Mouse (Mus musculus) kidney, postnatal 0 days (tissue): Measurements from ENCODE around the gene Col17a1. TPM values are rescaled to one million over a fixed set of nuclear protein-coding genes. Genes with fewer than 3 reads are reported as not detected.

Source experiments
- ATAC-seq: fragments of 200-750 bp; cut with Nextera tagmentation; replicated peaks from 2 replicates; pipeline ENCODE4 v1.8.0; 2017; ENCODE audit warnings: low read depth, moderate number of reproducible peaks, moderate TSS enrichment, moderate library complexity; ENCODE audit not compliant: low FRiP score
- DNase-seq: peaks from one replicate; pipeline ENCODE4 v3.0.0-alpha.2; 2016; ENCODE audit warnings: low spot score
- H3K27ac ChIP-seq: fragments of 300-500 bp; sonication (generic); 2 replicates; pipeline ENCODE4 v1.5.1; 2014; ENCODE audit warnings: mild to moderate bottlenecking
- H3K27me3 ChIP-seq: fragments of 300-500 bp; sonication (generic); 2 replicates; pipeline ENCODE4 v1.6.1; 2014; ENCODE audit warnings: low read length, mixed read lengths; ENCODE audit not compliant: insufficient read depth
- H3K36me3 ChIP-seq: fragments of 300-500 bp; sonication (generic); 2 replicates; pipeline ENCODE4 v1.6.1; 2014; ENCODE audit warnings: low read length, mixed read lengths; ENCODE audit not compliant: insufficient read depth
- H3K4me1 ChIP-seq: fragments of 300-500 bp; sonication (generic); replicated peaks from 2 replicates; pipeline ENCODE4 v1.6.1; 2014; ENCODE audit warnings: antibody characterized with exemption, low read length, mixed read lengths; ENCODE audit not compliant: insufficient read depth
- H3K4me2 ChIP-seq: fragments of 300-500 bp; sonication (generic); 2 replicates; pipeline ENCODE4 v1.6.1; 2014; ENCODE audit warnings: mild to moderate bottlenecking, low read length, moderate library complexity, mixed read lengths
- H3K4me3 ChIP-seq: fragments of 300-500 bp; sonication (generic); replicated peaks from 2 replicates; pipeline ENCODE4 v1.5.1; 2014; ENCODE audit warnings: low read depth, low read length
- H3K9ac ChIP-seq: fragments of 300-500 bp; sonication (generic); 2 replicates; pipeline ENCODE4 v1.6.1; 2014; ENCODE audit warnings: low read depth, low read length
- H3K9me3 ChIP-seq: fragments of 300-500 bp; sonication (generic); replicated peaks from 2 replicates; pipeline ENCODE4 v1.6.1; 2016; ENCODE audit warnings: low read length, inconsistent platforms, mixed read lengths
- CTCF ChIP-seq: IDR thresholded peaks from 2 replicates; pipeline ENCODE4 v1.5.1; 2016; ENCODE audit warnings: antibody characterized with exemption, low read depth, mild to moderate bottlenecking, moderate library complexity
- WGBS: fragments of 180-500 bp; shearing (Covaris S2); extraction: QIAGEN DNeasy Blood & Tissue Kit; methylation state at CpG from one replicate; pipeline ENCODE4 v1.1.7; 2014; 5-methylcytosine and 5-hydroxymethylcytosine counted together
- polyA plus RNA-seq: library from polyadenylated mRNA; unstranded; fragments of >200 nt; fragmentation: Nextera tagmentation; extraction: Ambion mirVana; gene quantifications from 2 replicates; pipeline ENCODE4 v1.2.1, GENCODE M21; 2015

The Col17a1 gene
- polyA plus RNA-seq, 1 experiment from 2014 or later: 0.43 TPM

GRCm38 (mm10) chr19:47722471-47722870 lies 30.6 kb upstream of the Col17a1 start:
- Histone ChIP-seq H3K4me1 (no peaks in the 10 kb centered on the region), H3K36me3 (no peaks in the 10 kb centered on the region), H3K27ac (no peak overlapping the region), H3K9ac (no peak overlapping the region), H3K27me3 (no peaks in the 10 kb centered on the region), H3K9me3 (no peaks in the 10 kb centered on the region), H3K4me3 (no peak overlapping the region), H3K4me2 (no peak overlapping the region)
- ATAC-seq: no peak
- no peak for TF ChIP-seq CTCF
- DNase-seq: no peak
- WGBS: 23% methylated on average over 6 of the region's 6 CpGs

DNA sequence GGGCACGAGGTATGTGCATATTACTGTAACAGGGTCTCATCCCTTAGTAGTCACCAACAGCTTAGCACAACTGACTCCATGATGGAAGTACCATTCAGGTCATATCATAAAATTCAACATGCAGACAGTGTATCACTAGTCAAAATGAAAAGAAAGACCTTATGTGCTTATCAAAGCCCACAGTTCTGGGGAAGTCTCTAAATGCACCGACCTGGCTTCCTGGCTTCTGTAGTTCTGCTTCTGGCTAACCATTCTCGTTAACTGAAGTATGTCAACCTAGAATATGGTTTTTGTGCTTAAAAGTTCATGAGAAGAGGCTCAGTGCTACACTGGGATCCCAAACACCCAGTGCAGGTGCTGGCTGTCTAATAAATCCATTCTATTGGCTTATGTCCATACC lies 27.3 kb upstream of the Col17a1 start:
- WGBS: 79% methylated on average over 3 of the region's 3 CpGs
- no peak overlapping the region for H3K27ac ChIP-seq
- H3K36me3 ChIP-seq: no peaks in the 10 kb centered on the region
- no peak for ATAC-seq
- H3K9me3 ChIP-seq: no peaks in the 10 kb centered on the region
- TF ChIP-seq CTCF: no peak
- H3K4me3 ChIP-seq: no peak overlapping the region
- H3K9ac ChIP-seq: no peak overlapping the region
- H3K27me3 ChIP-seq: no peaks in the 10 kb centered on the region
- H3K4me1 ChIP-seq: no peaks in the 10 kb centered on the region
- no peak for DNase-seq
- H3K4me2 ChIP-seq: no peak overlapping the region

DNA sequence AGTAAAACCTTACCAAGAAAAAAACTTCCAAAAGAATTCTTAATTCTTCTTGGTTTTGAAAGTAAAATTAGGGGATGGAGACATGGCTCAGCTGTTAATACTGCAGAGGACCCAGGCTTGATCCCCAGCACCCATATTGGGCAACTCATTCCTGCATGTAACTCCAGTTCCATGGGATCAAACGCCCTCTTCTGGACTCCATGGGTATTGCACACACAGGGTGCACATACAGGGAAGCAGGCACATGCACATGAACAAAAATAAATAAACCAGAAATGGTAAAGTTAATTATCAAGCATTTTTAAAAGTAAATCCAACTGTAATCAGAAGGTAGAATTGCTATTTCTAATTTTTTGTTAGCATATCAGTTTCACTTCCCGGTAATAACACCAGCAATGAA lies 24.2 kb upstream of the Col17a1 start:
- no peak overlapping the region for H3K4me2 ChIP-seq
- DNase-seq (no peak), ATAC-seq (no peak)
- no peaks in the 10 kb centered on the region for H3K27me3 ChIP-seq
- no peak overlapping the region for H3K27ac ChIP-seq
- no peak overlapping the region for H3K4me3 ChIP-seq
- H3K4me1 ChIP-seq: no peaks in the 10 kb centered on the region
- 71% methylated on average over 2 of the region's 2 CpGs for WGBS
- no peaks in the 10 kb centered on the region for H3K9me3 ChIP-seq
- H3K36me3 ChIP-seq: no peaks in the 10 kb centered on the region
- peak; percentile 29; the same call in 1 of the 2 replicates for TF ChIP-seq CTCF
- no peak overlapping the region for H3K9ac ChIP-seq

DNA sequence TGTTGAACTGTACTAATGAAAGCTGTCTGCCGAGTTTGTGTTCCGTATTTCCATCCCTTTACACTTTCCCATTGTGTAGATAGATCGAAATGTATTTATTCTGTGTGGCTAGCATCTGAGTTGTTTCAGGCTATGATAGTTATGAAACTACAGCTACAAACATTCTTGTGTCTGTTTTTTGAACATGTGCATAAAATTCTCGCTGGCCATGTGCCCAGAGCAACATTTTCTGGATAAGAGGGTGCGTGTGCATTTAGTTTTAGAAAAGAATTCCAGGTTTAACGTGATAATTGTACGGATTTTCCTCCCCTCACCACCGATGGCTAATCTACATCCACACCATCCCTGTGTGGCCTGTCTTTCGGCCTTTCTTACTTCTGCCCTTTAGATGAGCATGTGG lies 21.6 kb upstream of the Col17a1 start:
- no peaks in the 10 kb centered on the region for H3K27me3 ChIP-seq
- no peak overlapping the region for H3K4me3 ChIP-seq
- peak; percentile 24 for DNase-seq
- no peaks in the 10 kb centered on the region for H3K4me1 ChIP-seq
- H3K9ac ChIP-seq: no peak overlapping the region
- 63% methylated on average over 9 of the region's 9 CpGs for WGBS
- H3K9me3 ChIP-seq: no peaks in the 10 kb centered on the region
- H3K36me3 ChIP-seq: no peaks in the 10 kb centered on the region
- no peak for ATAC-seq
- no peak overlapping the region for H3K4me2 ChIP-seq
- H3K27ac ChIP-seq: no peak overlapping the region
- TF ChIP-seq CTCF: no peak

- H3K9ac ChIP-seq: no peak overlapping the region
- no peak for ATAC-seq
- no peak for DNase-seq
- WGBS: 76% methylated on average over 4 of the region's 4 CpGs
- no peaks in the 10 kb centered on the region for H3K27me3 ChIP-seq
- no peaks in the 10 kb centered on the region for H3K36me3 ChIP-seq
- no peak overlapping the region for H3K27ac ChIP-seq
- H3K9me3 ChIP-seq: no peaks in the 10 kb centered on the region
- H3K4me1 ChIP-seq: no peaks in the 10 kb centered on the region
- no peak for TF ChIP-seq CTCF
- no peak overlapping the region for H3K4me2 ChIP-seq
- no peak overlapping the region for H3K4me3 ChIP-seq
Observed at GRCm38 (mm10) chr19:47710376-47710775, 18.5 kb upstream of the Col17a1 start.

- no peaks in the 10 kb centered on the region for H3K36me3 ChIP-seq
- WGBS: 92% methylated on average over 8 of the region's 8 CpGs
- DNase-seq: no peak
- no peak overlapping the region for H3K4me2 ChIP-seq
- no peaks in the 10 kb centered on the region for H3K27me3 ChIP-seq
- H3K27ac ChIP-seq: no peak overlapping the region
- no peak for TF ChIP-seq CTCF
- no peak for ATAC-seq
- no peak overlapping the region for H3K9ac ChIP-seq
- H3K4me1 ChIP-seq: no peaks in the 10 kb centered on the region
- no peaks in the 10 kb centered on the region for H3K9me3 ChIP-seq
- no peak overlapping the region for H3K4me3 ChIP-seq
Observed at GRCm38 (mm10) chr19:47705772-47706309, 13.9 kb upstream of the Col17a1 start.

DNA sequence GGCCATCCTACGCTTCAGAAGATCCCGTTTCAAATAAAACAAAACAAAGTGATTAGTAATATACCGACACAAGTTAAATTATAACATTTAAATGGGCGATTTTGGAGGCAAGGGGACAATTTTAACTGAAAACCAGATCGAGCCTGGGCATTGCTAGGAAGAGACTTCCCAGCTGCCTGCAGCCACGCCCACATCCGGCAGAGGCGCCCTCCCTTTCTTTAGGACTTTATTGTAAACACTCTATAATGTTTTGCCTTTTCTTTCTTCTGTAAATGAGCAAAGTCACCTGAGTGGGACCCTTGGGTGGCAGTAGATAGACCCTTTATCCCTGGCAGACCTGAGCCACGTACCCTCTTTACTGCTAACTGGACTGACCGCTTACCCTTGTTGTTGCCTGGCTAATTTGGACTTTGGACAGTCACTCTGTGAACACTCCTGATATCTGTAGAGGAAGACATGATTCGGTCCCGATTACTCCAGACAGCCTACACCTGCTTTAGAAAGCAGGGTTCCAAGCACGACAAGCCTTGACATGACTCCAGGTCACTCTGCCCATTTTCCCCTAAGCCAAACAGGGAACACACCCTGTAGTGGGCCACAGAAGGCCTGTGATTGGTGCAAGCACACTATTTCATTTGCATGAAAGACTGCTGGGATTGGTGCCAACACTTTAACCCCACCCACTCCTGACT lies 13.3 kb upstream of the Col17a1 start:
- no peaks in the 10 kb centered on the region for H3K4me1 ChIP-seq
- WGBS: 64% methylated on average over 13 of the region's 13 CpGs
- TF ChIP-seq CTCF: no peak
- no peaks in the 10 kb centered on the region for H3K36me3 ChIP-seq
- H3K4me3 ChIP-seq: no peak overlapping the region
- DNase-seq (no peak), ATAC-seq (no peak)
- no peaks in the 10 kb centered on the region for H3K9me3 ChIP-seq
- H3K9ac ChIP-seq: no peak overlapping the region
- no peak overlapping the region for H3K27ac ChIP-seq
- no peak overlapping the region for H3K4me2 ChIP-seq
- no peaks in the 10 kb centered on the region for H3K27me3 ChIP-seq
